ENCODE assay signal across 20 mouse cellular contexts in the genomic region with DNA sequence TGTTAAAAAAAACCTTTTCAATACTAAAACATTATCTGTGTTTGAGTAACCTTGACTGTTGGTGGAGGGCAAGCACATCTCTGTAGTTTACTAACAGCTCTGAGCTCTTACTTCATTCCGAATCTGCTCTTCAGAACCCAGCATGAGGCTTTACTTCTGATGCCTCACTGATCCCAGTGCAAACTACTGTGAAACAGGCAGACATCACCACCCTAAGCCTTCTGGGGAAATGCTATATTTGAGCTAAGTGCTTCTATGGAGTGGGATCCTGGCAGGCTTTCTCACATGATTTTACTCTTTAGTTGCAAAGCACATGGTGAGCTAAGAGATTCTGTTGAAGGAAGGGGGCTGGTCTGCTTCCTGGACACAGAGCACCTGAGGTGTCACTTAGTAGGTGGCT.
DNase-seq lines count a peak whose midpoint lies in the region; ATAC-seq and TF ChIP-seq lines count a peak whose summit lies in the region.
"Had no signal": no experiment of that assay in that cellular context is flagged by ENCODE, and none has a peak within 500 bp of the region (broad histone marks: within the 10 kb centered on the region; RNA-seq: fewer than 3 reads in every experiment).

No protein-coding gene starts in this region.

- 54% methylated on average over 1 of the region's 1 CpGs for WGBS in heart, embryonic 10.5 days
- WGBS in heart, postnatal 0 days = 23% methylated on average over 1 of the region's 1 CpGs

- no peak overlapping the region for H3K4me3 ChIP-seq in heart, embryonic 10.5 days
- no peak overlapping the region for H3K4me3 ChIP-seq in heart, postnatal 0 days (ENCODE audit: low read depth, low read length)
- no peak overlapping the region for H3K4me3 ChIP-seq in cortical plate, adult 2 months (ENCODE audit: insufficient read depth, low read length)
- H3K4me3 ChIP-seq: embryonic facial prominence, embryonic 13.5 days; forebrain, embryonic 15.5 days; gastrocnemius, adult 2 months; kidney, embryonic 15.5 days; midbrain, embryonic 13.5 days; neural tube, embryonic 13.5 days had no signal

- TF ChIP-seq CTCF in heart, postnatal 0 days (IDR thresholded peaks at IDR 0.05; ENCODE audit: low read depth) = no peak
- no peak for TF ChIP-seq CTCF in cortical plate, adult 2 months (IDR thresholded peaks at IDR 0.05; ENCODE audit: extremely low read depth, insufficient read depth, low read length)

- TF ChIP-seq POLR2A in cortical plate, adult 2 months (IDR thresholded peaks at IDR 0.05; ENCODE audit: extremely low read depth, insufficient read depth, low read length) = no peak

- ATAC-seq in heart, postnatal 0 days (ENCODE audit: insufficient read depth, low read depth) = no peak
- ATAC-seq: forebrain, embryonic 15.5 days; hindbrain, embryonic 16.5 days; intestine, postnatal 0 days; lung, postnatal 0 days; midbrain, embryonic 13.5 days had no signal

- H3K9ac ChIP-seq in heart, postnatal 0 days (replicated peaks; ENCODE audit: low read depth, low read length) = no peak overlapping the region
- H3K9ac ChIP-seq: embryonic facial prominence, embryonic 13.5 days; forebrain, embryonic 15.5 days; kidney, embryonic 15.5 days; midbrain, embryonic 13.5 days; neural tube, embryonic 13.5 days had no signal

- intact Hi-C loops in heart, postnatal 14 days (cut with DNase I) = no loop called here
- intact Hi-C loops in heart, postnatal 36 days (cut with DNase I) = no loop called here

- TF ChIP-seq EP300 in heart, postnatal 0 days (IDR thresholded peaks at IDR 0.05; ENCODE audit: low read depth) = no peak

- H3K4me1 ChIP-seq in heart, embryonic 10.5 days = peaks cover 42% of the 10 kb centered on the region
- peaks cover 34% of the 10 kb centered on the region for H3K4me1 ChIP-seq in heart, postnatal 0 days (ENCODE audit: control insufficient read depth, insufficient read depth)
- H3K4me1 ChIP-seq in cortical plate, adult 2 months (ENCODE audit: control insufficient read depth, insufficient read depth, low read length) = peaks cover 13% of the 10 kb centered on the region
- H3K4me1 ChIP-seq: forebrain, embryonic 15.5 days; kidney, embryonic 15.5 days; midbrain, embryonic 13.5 days had no signal

- peak overlapping the region; percentile 67; the same call in 1 of the 2 replicates for H3K27ac ChIP-seq in heart, embryonic 10.5 days
- H3K27ac ChIP-seq in heart, postnatal 0 days (ENCODE audit: low read depth) = peak overlapping the region; percentile 77; the same call in 1 of the 2 replicates
- H3K27ac ChIP-seq in cortical plate, adult 2 months (ENCODE audit: insufficient read depth, low read length) = peak overlapping the region; percentile 95
- H3K27ac ChIP-seq: embryonic facial prominence, embryonic 13.5 days; forebrain, embryonic 15.5 days; kidney, embryonic 15.5 days; midbrain, embryonic 13.5 days; neural tube, embryonic 13.5 days had no signal

- no peak overlapping the region for H3K4me2 ChIP-seq in heart, postnatal 0 days (ENCODE audit: low read depth, low read length)
- H3K4me2 ChIP-seq: embryonic facial prominence, embryonic 13.5 days; forebrain, embryonic 15.5 days; kidney, embryonic 15.5 days; midbrain, embryonic 13.5 days; neural tube, embryonic 13.5 days had no signal

- H3K36me3 ChIP-seq in heart, embryonic 10.5 days = no peaks in the 10 kb centered on the region
- H3K36me3 ChIP-seq in heart, postnatal 0 days (replicated peaks; ENCODE audit: control insufficient read depth, insufficient read depth, low read length) = no peaks in the 10 kb centered on the region
- H3K36me3 ChIP-seq: embryonic facial prominence, embryonic 13.5 days; forebrain, embryonic 15.5 days; kidney, embryonic 15.5 days; midbrain, embryonic 13.5 days; neural tube, embryonic 13.5 days had no signal

- no peaks in the 10 kb centered on the region for H3K9me3 ChIP-seq in heart, embryonic 10.5 days
- H3K9me3 ChIP-seq in heart, postnatal 0 days (replicated peaks; ENCODE audit: control insufficient read depth, low read length) = no peaks in the 10 kb centered on the region
- H3K9me3 ChIP-seq: embryonic facial prominence, embryonic 13.5 days; forebrain, embryonic 15.5 days; kidney, embryonic 15.5 days; midbrain, embryonic 13.5 days; neural tube, embryonic 13.5 days had no signal

- no peak for DNase-seq in heart, embryonic 10.5 days (ENCODE audit: low spot score)
- no peak for DNase-seq in heart, postnatal 14 days
- no peak for DNase-seq in heart, postnatal 0 days (ENCODE audit: low spot score)
- no peak for DNase-seq in heart, postnatal 36 days
- DNase-seq in 3T3-L1 (ENCODE audit: low read depth, low spot score) = peak; percentile 29
- no peak for DNase-seq in gastrocnemius, postnatal 25 days
- DNase-seq: adrenal gland, adult 8-10 months; cerebellum, postnatal 10 days; gastrocnemius, adult 2 months; kidney, postnatal 4 days; liver had no signal

- no peaks in the 10 kb centered on the region for H3K27me3 ChIP-seq in heart, embryonic 10.5 days (ENCODE audit: insufficient read depth, poor library complexity, severe bottlenecking)
- H3K27me3 ChIP-seq in heart, postnatal 0 days (ENCODE audit: control insufficient read depth, insufficient read depth, low read length) = no peaks in the 10 kb centered on the region
- H3K27me3 ChIP-seq: embryonic facial prominence, embryonic 13.5 days; forebrain, embryonic 15.5 days; kidney, embryonic 15.5 days; midbrain, embryonic 13.5 days; neural tube, embryonic 13.5 days had no signal
